Mouse (Mus musculus) hindbrain, embryonic 16.5 days (tissue): Measurements from ENCODE around the gene Dsn1. TPM values are rescaled to one million over a fixed set of nuclear protein-coding genes. Genes with fewer than 3 reads are reported as not detected.

ENCODE experiments used
- ATAC-seq: fragments of 200-750 bp; cut with Nextera tagmentation; 2 replicates; pipeline ENCODE4 v1.8.0; 2017; ENCODE audit warnings: moderate TSS enrichment, moderate library complexity
- H3K27ac ChIP-seq: fragments of 300-500 bp; sonication (generic); 2 replicates; pipeline ENCODE4 v1.5.1; 2014; ENCODE audit warnings: low read depth, mild to moderate bottlenecking, control low read depth, low read length, moderate library complexity
- H3K27me3 ChIP-seq: fragments of 300-500 bp; sonication (generic); replicated peaks from 2 replicates; pipeline ENCODE4 v1.6.1; 2014; ENCODE audit warnings: low read length; ENCODE audit not compliant: control insufficient read depth, insufficient read depth
- H3K36me3 ChIP-seq: fragments of 300-500 bp; sonication (generic); 2 replicates; pipeline ENCODE4 v1.6.1; 2014; ENCODE audit warnings: mild to moderate bottlenecking, low read length, moderate library complexity, mixed read lengths; ENCODE audit not compliant: control insufficient read depth, insufficient read depth
- H3K4me1 ChIP-seq: fragments of 300-500 bp; sonication (generic); 2 replicates; pipeline ENCODE4 v1.6.1; 2014; ENCODE audit warnings: low read depth, low read length; ENCODE audit not compliant: control insufficient read depth, insufficient read depth
- H3K4me2 ChIP-seq: fragments of 300-500 bp; sonication (generic); 2 replicates; pipeline ENCODE4 v1.6.1; 2014; ENCODE audit warnings: mild to moderate bottlenecking, low read length, control low read depth, moderate library complexity
- H3K4me3 ChIP-seq: fragments of 300-500 bp; sonication (generic); 2 replicates; pipeline ENCODE4 v1.5.1; 2014; ENCODE audit warnings: mild to moderate bottlenecking, low read length, control low read depth, moderate library complexity
- H3K9ac ChIP-seq: fragments of 300-500 bp; sonication (generic); 2 replicates; pipeline ENCODE4 v1.6.1; 2014; ENCODE audit warnings: low read depth, mild to moderate bottlenecking, control low read depth, low read length, moderate library complexity
- H3K9me3 ChIP-seq: fragments of 300-500 bp; sonication (generic); 2 replicates; pipeline ENCODE4 v1.6.1; 2014; ENCODE audit warnings: mild to moderate bottlenecking, low read length, moderate library complexity; ENCODE audit not compliant: control insufficient read depth
- WGBS: fragments of 180-500 bp; shearing (Covaris S2); extraction: QIAGEN DNeasy Blood & Tissue Kit; methylation state at CpG from one replicate; pipeline ENCODE4 v1.1.7; 2014; 5-methylcytosine and 5-hydroxymethylcytosine counted together
- polyA plus RNA-seq: library from polyadenylated mRNA; unstranded; fragments of >200 nt; fragmentation: Nextera tagmentation; extraction: Ambion mirVana; gene quantifications from 2 replicates; pipeline ENCODE4 v1.2.1, GENCODE M21; 2015

Dsn1 gene
- polyA plus RNA-seq, 1 experiment from 2014 or later = 10.5 TPM

DNA sequence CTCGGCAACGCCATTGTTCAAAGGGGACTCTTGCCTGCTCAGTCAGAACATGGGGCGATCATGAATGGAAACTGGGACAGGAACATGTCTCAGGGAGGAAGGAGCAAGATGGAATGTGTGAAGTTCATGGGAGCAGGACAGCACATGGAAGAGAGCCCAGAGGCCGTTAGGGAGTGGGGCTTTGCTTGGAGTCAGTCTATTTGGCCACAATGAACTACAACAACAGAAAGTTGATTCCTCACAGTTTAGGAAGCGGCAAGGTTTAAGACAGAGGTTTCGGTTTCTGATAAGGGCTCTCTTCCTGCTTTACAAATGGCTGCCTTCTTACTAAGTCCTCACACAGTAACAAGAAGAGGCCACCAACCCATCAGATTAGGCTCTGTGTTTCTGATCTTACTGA is 39.6 kb downstream of the Dsn1 start:
- H3K4me3 ChIP-seq = no peak overlapping the region
- no peak overlapping the region for H3K9ac ChIP-seq
- WGBS = 71% methylated on average over 6 of the region's 6 CpGs
- H3K36me3 ChIP-seq = peaks cover 3% of the 10 kb centered on the region
- no peak overlapping the region for H3K27ac ChIP-seq
- no peaks in the 10 kb centered on the region for H3K27me3 ChIP-seq
- no peaks in the 10 kb centered on the region for H3K9me3 ChIP-seq
- H3K4me2 ChIP-seq = no peak overlapping the region
- ATAC-seq = no peak
- no peaks in the 10 kb centered on the region for H3K4me1 ChIP-seq

DNA sequence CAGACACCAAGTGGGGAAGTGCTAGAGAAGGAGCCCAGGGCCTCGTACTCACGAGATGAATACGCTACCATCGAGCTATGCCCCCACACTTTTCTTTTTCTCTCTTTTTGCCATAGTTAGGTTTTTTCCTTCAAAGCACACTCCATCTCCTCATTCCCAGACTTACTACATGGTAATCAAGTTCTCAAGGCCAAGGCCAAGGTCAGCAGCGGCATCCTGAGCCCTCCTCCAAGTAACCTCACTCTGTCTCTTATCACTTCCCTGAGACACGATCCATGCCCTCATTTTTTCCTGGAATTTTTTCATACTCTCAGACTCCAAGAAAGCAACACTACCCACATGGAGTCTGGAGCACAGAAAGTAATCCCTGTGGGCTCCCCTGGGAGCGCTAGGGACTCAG is 43.1 kb downstream of the Dsn1 start:
- Histone ChIP-seq H3K4me2 (no peak overlapping the region), H3K4me3 (no peak overlapping the region), H3K9ac (no peak overlapping the region), H3K27ac (no peak overlapping the region), H3K9me3 (no peaks in the 10 kb centered on the region), H3K27me3 (no peaks in the 10 kb centered on the region), H3K36me3 (peaks cover 3% of the 10 kb centered on the region; the same call in 1 of the 2 replicates), H3K4me1 (no peaks in the 10 kb centered on the region)
- ATAC-seq = no peak
- WGBS = 94% methylated on average over 7 of the region's 7 CpGs

DNA sequence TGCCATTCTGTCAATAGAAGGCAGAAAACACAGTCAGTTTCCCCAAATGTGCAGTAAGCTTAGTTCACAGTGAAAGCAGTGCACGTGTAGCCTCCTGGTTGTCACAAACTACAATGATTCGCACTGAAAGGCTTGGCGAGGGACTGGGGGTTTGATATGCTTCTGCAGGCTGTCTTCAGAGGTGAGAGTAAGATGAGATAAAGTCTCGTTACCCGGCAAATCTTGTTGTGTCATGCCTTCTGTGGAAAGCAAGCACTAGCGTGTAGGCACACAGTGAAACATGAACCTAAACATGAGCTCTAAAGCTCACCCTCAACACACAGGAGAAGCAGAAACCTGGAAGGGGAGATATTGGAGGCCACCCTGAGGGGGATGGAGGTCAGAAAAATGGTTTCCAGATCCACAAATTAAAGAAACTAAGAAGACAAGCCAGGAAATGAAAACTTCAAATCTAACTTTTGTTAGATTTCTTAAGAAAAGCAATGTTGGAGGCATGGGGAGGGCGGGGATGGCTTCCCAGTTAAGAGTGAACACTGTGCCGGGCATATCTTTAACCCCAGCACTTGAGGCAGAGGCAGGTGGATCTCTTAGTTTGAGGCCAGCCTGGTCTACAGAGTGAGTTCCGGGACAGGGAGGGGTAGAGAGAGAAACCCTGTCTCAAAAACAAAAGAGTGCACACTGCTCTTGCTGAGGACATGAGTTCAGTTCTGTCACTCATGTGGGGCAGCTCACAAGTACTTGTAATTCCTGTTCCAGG is 48.3 kb downstream of the Dsn1 start:
- Histone ChIP-seq H3K36me3 (peaks cover 2% of the 10 kb centered on the region; the same call in 1 of the 2 replicates), H3K27me3 (no peaks in the 10 kb centered on the region), H3K9ac (no peak overlapping the region), H3K4me2 (no peak overlapping the region), H3K9me3 (no peaks in the 10 kb centered on the region), H3K4me1 (no peaks in the 10 kb centered on the region), H3K4me3 (no peak overlapping the region), H3K27ac (no peak overlapping the region)
- no peak for ATAC-seq
- WGBS = 94% methylated on average over 9 of the region's 9 CpGs

DNA sequence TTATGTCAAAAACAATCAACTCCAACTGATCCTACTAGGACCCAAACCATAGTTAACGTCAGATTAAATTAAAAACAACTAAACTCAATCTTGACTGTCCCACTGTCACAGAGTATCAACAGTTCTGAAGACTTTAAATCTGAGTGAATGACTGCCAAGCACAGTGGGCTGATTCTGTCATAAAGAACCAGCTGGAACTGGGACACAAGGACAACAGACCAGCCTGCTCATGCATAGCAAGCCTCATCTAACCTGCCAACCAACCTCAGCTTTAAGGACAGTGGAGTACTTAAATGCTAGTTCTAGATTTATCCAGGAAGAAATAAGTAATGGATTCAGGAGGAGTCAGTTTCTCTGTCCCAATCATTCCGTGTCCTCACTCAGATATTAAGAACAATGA is 49.9 kb downstream of the Dsn1 start:
- Histone ChIP-seq H3K27ac (no peak overlapping the region), H3K36me3 (peaks cover 2% of the 10 kb centered on the region; the same call in 1 of the 2 replicates), H3K4me3 (no peak overlapping the region), H3K4me2 (no peak overlapping the region), H3K9ac (no peak overlapping the region), H3K27me3 (no peaks in the 10 kb centered on the region), H3K9me3 (no peaks in the 10 kb centered on the region), H3K4me1 (no peaks in the 10 kb centered on the region)
- ATAC-seq = no peak
- 87% methylated on average over 2 of the region's 2 CpGs for WGBS

DNA sequence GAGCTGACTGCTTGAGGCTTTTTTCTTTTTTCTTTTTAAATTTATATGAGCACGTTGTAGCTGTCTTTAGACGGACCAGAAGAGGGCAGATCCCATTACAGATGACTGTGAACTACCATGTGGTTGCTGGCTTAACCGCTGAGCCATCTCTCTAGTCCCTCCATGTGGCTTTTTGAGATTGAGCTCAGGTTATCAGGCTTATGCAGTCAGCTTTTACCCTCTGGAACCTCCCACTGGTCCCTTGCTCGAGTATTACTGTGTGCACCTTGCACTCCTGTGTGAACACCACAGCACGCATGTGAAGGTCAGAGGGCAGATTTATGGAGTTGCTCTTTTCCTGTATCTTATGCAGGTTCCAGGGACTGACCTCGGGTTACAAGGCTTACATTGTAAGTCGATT is 50.6 kb downstream of the Dsn1 start:
- Histone ChIP-seq H3K36me3 (peaks cover 2% of the 10 kb centered on the region; the same call in 1 of the 2 replicates), H3K27me3 (no peaks in the 10 kb centered on the region), H3K27ac (no peak overlapping the region), H3K4me1 (no peaks in the 10 kb centered on the region), H3K4me3 (no peak overlapping the region), H3K9me3 (no peaks in the 10 kb centered on the region), H3K9ac (no peak overlapping the region), H3K4me2 (no peak overlapping the region)
- WGBS = 79% methylated on average over 7 of the region's 7 CpGs
- no peak for ATAC-seq

DNA sequence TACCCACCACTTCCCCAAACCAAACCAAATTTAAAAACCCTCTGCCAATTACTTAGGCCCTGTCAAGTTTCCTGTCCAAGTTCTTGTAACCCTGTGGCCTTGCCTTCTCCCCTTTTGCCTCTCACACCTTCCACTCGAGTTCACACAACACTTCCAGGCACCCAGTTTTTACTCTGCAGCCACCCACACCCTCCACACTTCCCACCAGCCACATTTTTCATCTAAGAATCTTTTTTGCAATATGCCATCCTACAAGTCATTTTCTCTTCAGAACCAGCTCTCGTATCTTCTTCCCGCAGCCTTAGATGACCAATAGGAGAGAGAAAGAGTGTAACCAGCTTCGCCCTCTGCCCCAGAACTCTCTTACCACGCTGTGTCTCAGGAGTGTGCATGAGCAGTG is 52.5 kb downstream of the Dsn1 start:
- H3K9ac ChIP-seq = no peak overlapping the region
- no peak overlapping the region for H3K4me3 ChIP-seq
- no peak for ATAC-seq
- peaks cover 5% of the 10 kb centered on the region; the same call in 1 of the 2 replicates for H3K36me3 ChIP-seq
- 88% methylated on average over 5 of the region's 5 CpGs for WGBS
- no peak overlapping the region for H3K27ac ChIP-seq
- H3K27me3 ChIP-seq = no peaks in the 10 kb centered on the region
- H3K4me2 ChIP-seq = no peak overlapping the region
- no peaks in the 10 kb centered on the region for H3K9me3 ChIP-seq
- H3K4me1 ChIP-seq = no peaks in the 10 kb centered on the region

DNA sequence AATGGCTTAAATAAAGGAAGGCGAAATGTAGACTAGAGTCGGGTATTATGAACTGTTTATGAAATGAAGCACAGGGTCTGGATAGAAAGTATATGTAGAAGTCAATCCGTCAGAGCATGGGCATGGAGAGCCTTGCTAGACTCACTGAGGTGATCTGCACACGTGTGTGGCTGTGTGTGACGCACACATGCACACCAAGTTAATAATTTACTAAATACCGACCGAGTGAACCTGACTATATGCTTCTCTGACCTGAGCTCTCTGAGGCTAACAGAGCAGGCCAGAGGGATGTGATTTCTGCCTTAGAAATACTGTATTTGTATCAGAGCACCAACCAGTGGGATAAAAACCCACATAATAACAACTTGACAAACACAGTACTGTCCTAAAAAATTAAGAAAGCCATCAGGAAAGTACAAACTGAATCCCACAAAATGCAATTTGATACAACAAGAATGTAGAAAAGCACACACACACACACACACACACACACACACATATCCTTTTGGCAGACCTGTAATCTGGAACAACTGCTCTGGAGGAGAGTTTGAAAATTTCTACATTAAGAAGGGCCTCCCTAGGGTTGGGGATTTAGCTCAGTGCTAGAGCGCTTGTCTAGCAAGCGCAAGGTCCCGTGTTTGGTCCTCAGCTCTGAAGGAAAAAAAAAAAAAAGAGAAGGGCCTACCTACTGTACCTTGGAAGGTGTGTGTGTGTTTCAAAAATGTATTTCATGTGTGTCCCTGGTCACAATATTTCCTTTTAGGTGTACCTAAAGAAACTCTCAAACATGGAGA is 55.5 kb downstream of the Dsn1 start:
- WGBS = 90% methylated on average over 10 of the region's 10 CpGs
- no peak overlapping the region for H3K4me2 ChIP-seq
- no peak overlapping the region for H3K4me3 ChIP-seq
- H3K27me3 ChIP-seq = no peaks in the 10 kb centered on the region
- H3K9ac ChIP-seq = no peak overlapping the region
- no peak for ATAC-seq
- H3K27ac ChIP-seq = no peak overlapping the region
- H3K9me3 ChIP-seq = no peaks in the 10 kb centered on the region
- H3K4me1 ChIP-seq = no peaks in the 10 kb centered on the region
- peaks cover 8% of the 10 kb centered on the region; the same call in 1 of the 2 replicates for H3K36me3 ChIP-seq

DNA sequence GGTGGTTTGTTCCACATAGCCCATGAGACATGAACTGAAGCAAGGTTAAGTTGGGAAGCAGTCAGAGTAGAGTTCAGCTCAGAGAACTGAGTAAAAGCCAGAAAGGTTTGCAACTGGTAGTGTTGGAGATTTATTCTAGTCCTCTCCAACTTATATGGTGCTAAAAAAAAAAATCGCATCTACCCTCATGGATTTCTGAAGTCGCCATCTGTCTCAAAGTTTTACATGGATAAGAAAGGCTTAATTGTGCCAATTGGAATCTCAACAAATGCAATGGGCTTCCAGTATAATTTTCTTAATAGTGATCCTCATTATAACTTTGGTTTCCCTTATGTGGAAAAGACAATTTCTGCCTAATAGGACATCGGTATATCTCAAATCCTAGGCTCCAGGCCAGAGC is 56.1 kb downstream of the Dsn1 start:
- Histone ChIP-seq H3K9ac (no peak overlapping the region), H3K4me3 (no peak overlapping the region), H3K36me3 (peaks cover 10% of the 10 kb centered on the region; the same call in 1 of the 2 replicates), H3K27me3 (no peaks in the 10 kb centered on the region), H3K4me2 (no peak overlapping the region), H3K4me1 (no peaks in the 10 kb centered on the region), H3K27ac (no peak overlapping the region), H3K9me3 (no peaks in the 10 kb centered on the region)
- no peak for ATAC-seq
- WGBS = 93% methylated on average over 3 of the region's 3 CpGs
